Mouse (Mus musculus) lung, postnatal 0 days (tissue): Measurements from ENCODE around the gene Prkce. TPM values are rescaled to one million over a fixed set of nuclear protein-coding genes. Genes with fewer than 3 reads are reported as not detected.

Source experiments
- ATAC-seq: fragments of 200-750 bp; cut with Nextera tagmentation; 2 replicates; pipeline ENCODE4 v1.8.0; 2017; ENCODE audit warnings: moderate library complexity
- DNase-seq: peaks from one replicate; pipeline ENCODE4 v3.0.0-alpha.2; 2016; ENCODE audit warnings: low spot score
- H3K27ac ChIP-seq: fragments of 300-500 bp; sonication (generic); 2 replicates; pipeline ENCODE4 v1.5.1; 2014; ENCODE audit warnings: antibody characterized with exemption, mild to moderate bottlenecking, low read length, mixed read lengths
- H3K27me3 ChIP-seq: fragments of 300-500 bp; sonication (generic); replicated peaks from 2 replicates; pipeline ENCODE4 v1.6.1; 2014; ENCODE audit warnings: low read length, mixed read lengths; ENCODE audit not compliant: insufficient read depth
- H3K36me3 ChIP-seq: fragments of 300-500 bp; sonication (generic); 2 replicates; pipeline ENCODE4 v1.6.1; 2014; ENCODE audit warnings: low read length, mixed read lengths; ENCODE audit not compliant: insufficient read depth
- H3K4me1 ChIP-seq: fragments of 300-500 bp; sonication (generic); 2 replicates; pipeline ENCODE4 v1.6.1; 2014; ENCODE audit warnings: antibody characterized with exemption, low read depth, low read length, mixed read lengths; ENCODE audit not compliant: insufficient read depth
- H3K4me2 ChIP-seq: fragments of 300-500 bp; sonication (generic); replicated peaks from 2 replicates; pipeline ENCODE4 v1.6.1; 2014; ENCODE audit warnings: low read depth, mild to moderate bottlenecking, low read length, moderate library complexity, mixed read lengths
- H3K4me3 ChIP-seq: fragments of 300-500 bp; sonication (generic); 2 replicates; pipeline ENCODE4 v1.5.1; 2014; ENCODE audit warnings: low read depth, low read length
- H3K9ac ChIP-seq: fragments of 300-500 bp; sonication (generic); replicated peaks from 2 replicates; pipeline ENCODE4 v1.6.1; 2014; ENCODE audit warnings: low read depth, mild to moderate bottlenecking
- H3K9me3 ChIP-seq: fragments of 300-500 bp; sonication (generic); 2 replicates; pipeline ENCODE4 v1.6.1; 2016; ENCODE audit warnings: low read length, mixed read lengths
- CTCF ChIP-seq: IDR thresholded peaks from 2 replicates; pipeline ENCODE4 v1.5.1; 2016; ENCODE audit warnings: antibody characterized with exemption, mild to moderate bottlenecking
- EP300 ChIP-seq: IDR thresholded peaks from 2 replicates; pipeline ENCODE4 v1.6.1; 2016; ENCODE audit warnings: antibody characterized with exemption, mild to moderate bottlenecking, control low read depth
- WGBS: fragments of 180-500 bp; shearing (Covaris S2); extraction: QIAGEN DNeasy Blood & Tissue Kit; methylation state at CpG from one replicate; pipeline ENCODE4 v1.1.7; 2014; 5-methylcytosine and 5-hydroxymethylcytosine counted together
- polyA plus RNA-seq: library from polyadenylated mRNA; unstranded; fragments of >200 nt; fragmentation: Nextera tagmentation; extraction: Ambion mirVana; gene quantifications from 2 replicates; pipeline ENCODE4 v1.2.1, GENCODE M21; 2015

The Prkce gene
- polyA plus RNA-seq, 1 experiment from 2014 or later, result 10.6 TPM

- H3K27me3 ChIP-seq, result no peaks in the 10 kb centered on the region
- no peaks in the 10 kb centered on the region for H3K9me3 ChIP-seq
- H3K4me1 ChIP-seq, result peaks cover 9% of the 10 kb centered on the region
- no peak for ATAC-seq
- H3K4me3 ChIP-seq, result no peak overlapping the region
- 56% methylated on average over 10 of the region's 10 CpGs for WGBS
- H3K4me2 ChIP-seq, result no peak overlapping the region
- TF ChIP-seq EP300 (no peak), CTCF (no peak)
- no peak overlapping the region for H3K27ac ChIP-seq
- no peak overlapping the region for H3K9ac ChIP-seq
- no peak for DNase-seq
- H3K36me3 ChIP-seq, result no peaks in the 10 kb centered on the region
Observed at GRCm38 (mm10) chr17:86529003-86529402, 361.4 kb downstream of the Prkce start.

- peak; percentile 30 for DNase-seq
- Histone ChIP-seq H3K9ac (no peak overlapping the region), H3K4me2 (no peak overlapping the region), H3K27ac (no peak overlapping the region), H3K27me3 (no peaks in the 10 kb centered on the region), H3K36me3 (no peaks in the 10 kb centered on the region), H3K4me3 (no peak overlapping the region), H3K4me1 (peaks cover 9% of the 10 kb centered on the region), H3K9me3 (no peaks in the 10 kb centered on the region)
- no peak for TF ChIP-seq CTCF
- peak; percentile 49 for TF ChIP-seq EP300
- ATAC-seq, result no peak
- WGBS, result 36% methylated on average over 4 of the region's 4 CpGs
Observed at GRCm38 (mm10) chr17:86529411-86529810, 361.8 kb downstream of the Prkce start.

GRCm38 (mm10) chr17:86531231-86531630 lies 363.6 kb downstream of the Prkce start:
- peaks cover 9% of the 10 kb centered on the region for H3K4me1 ChIP-seq
- no peaks in the 10 kb centered on the region for H3K27me3 ChIP-seq
- ATAC-seq, result no peak
- H3K4me2 ChIP-seq, result no peak overlapping the region
- no peak for TF ChIP-seq CTCF
- TF ChIP-seq EP300, result peak; percentile 59
- 68% methylated on average over 6 of the region's 6 CpGs for WGBS
- H3K9ac ChIP-seq, result no peak overlapping the region
- no peak overlapping the region for H3K27ac ChIP-seq
- H3K4me3 ChIP-seq, result no peak overlapping the region
- no peaks in the 10 kb centered on the region for H3K9me3 ChIP-seq
- no peak for DNase-seq
- H3K36me3 ChIP-seq, result no peaks in the 10 kb centered on the region

GRCm38 (mm10) chr17:86532783-86533548 lies 365.4 kb downstream of the Prkce start:
- DNase-seq (peak; percentile 49), ATAC-seq (no peak)
- Histone ChIP-seq H3K4me1 (peaks cover 15% of the 10 kb centered on the region), H3K27me3 (no peaks in the 10 kb centered on the region), H3K27ac (peak overlapping the region; percentile 22; the same call in 1 of the 2 replicates), H3K4me2 (no peak overlapping the region), H3K9me3 (no peaks in the 10 kb centered on the region), H3K9ac (no peak overlapping the region), H3K36me3 (no peaks in the 10 kb centered on the region), H3K4me3 (no peak overlapping the region)
- no peak for TF ChIP-seq CTCF
- TF ChIP-seq EP300, result no peak
- 55% methylated on average over 17 of the region's 17 CpGs for WGBS

- Histone ChIP-seq H3K9ac (no peak overlapping the region), H3K4me1 (peaks cover 15% of the 10 kb centered on the region), H3K27ac (no peak overlapping the region), H3K4me3 (no peak overlapping the region), H3K4me2 (no peak overlapping the region), H3K36me3 (no peaks in the 10 kb centered on the region), H3K9me3 (no peaks in the 10 kb centered on the region), H3K27me3 (no peaks in the 10 kb centered on the region)
- DNase-seq (no peak), ATAC-seq (no peak)
- TF ChIP-seq CTCF, result no peak
- TF ChIP-seq EP300, result no peak
- 66% methylated on average over 11 of the region's 11 CpGs for WGBS
Observed at GRCm38 (mm10) chr17:86533549-86533851, 365.9 kb downstream of the Prkce start.

- H3K4me1 ChIP-seq, result peaks cover 12% of the 10 kb centered on the region
- H3K27me3 ChIP-seq, result no peaks in the 10 kb centered on the region
- WGBS, result 53% methylated on average over 10 of the region's 10 CpGs
- H3K27ac ChIP-seq, result peak overlapping the region; percentile 72
- no peak overlapping the region for H3K4me2 ChIP-seq
- H3K36me3 ChIP-seq, result no peaks in the 10 kb centered on the region
- no peak overlapping the region for H3K9ac ChIP-seq
- no peak for TF ChIP-seq EP300
- no peak for TF ChIP-seq CTCF
- DNase-seq, result peak; percentile 71
- ATAC-seq, result peak; percentile 60
- no peak overlapping the region for H3K4me3 ChIP-seq
- no peaks in the 10 kb centered on the region for H3K9me3 ChIP-seq
Observed at GRCm38 (mm10) chr17:86535096-86535495, 367.5 kb downstream of the Prkce start.
